Mouse (Mus musculus): ENCODE results near the gene Cadm4. TPM values are rescaled to one million over a fixed set of nuclear protein-coding genes. Genes with fewer than 3 reads are reported as not detected.

Gene Cadm4
- polyA plus RNA-seq (2014; fragmentation: Illumina TruSeq; extraction: RNeasy Lipid Tissue Mini Kit (QIAGEN cat#74804); ENCODE audit: low read depth, low replicate concordance): 0.19 TPM

DNA sequence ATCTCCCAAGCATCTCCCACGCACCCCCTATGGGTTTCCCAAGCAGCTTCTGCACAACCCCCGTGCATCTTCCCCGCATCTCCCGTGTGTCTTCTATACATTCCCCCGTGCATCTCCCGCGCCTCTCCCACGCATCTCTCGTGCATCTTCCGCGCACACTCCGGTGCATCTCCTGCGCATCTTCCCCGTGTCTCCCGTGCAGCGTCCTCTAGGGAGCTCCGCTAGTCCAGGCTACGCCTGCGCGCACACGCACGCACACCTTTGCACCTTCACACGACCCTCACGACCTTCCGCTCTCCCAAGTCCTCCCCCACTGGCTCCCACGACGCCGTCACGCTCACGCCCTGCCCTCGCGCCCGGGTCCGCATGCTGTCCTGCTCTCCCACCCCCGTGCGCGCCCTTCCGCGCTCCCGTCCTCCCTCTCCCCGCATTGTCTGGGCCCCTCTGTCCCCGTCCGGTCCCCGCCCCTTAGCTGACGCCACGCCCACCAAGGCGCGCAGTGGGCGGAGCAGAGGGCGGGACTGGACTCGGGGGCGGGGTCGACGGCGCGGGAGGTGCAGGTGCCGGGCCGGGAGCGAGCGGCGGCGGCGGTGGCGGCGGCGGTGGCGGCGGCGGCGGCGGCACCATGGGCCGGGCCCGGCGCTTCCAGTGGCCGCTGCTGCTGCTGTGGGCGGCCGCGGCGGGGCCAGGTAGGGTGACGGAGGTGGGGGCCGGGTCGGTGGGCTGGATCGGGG, at the start of gene Cadm4:
Cadm4 (plus strand) TSS at position 550 of the 734 bp plus-strand sequence.

DNA sequence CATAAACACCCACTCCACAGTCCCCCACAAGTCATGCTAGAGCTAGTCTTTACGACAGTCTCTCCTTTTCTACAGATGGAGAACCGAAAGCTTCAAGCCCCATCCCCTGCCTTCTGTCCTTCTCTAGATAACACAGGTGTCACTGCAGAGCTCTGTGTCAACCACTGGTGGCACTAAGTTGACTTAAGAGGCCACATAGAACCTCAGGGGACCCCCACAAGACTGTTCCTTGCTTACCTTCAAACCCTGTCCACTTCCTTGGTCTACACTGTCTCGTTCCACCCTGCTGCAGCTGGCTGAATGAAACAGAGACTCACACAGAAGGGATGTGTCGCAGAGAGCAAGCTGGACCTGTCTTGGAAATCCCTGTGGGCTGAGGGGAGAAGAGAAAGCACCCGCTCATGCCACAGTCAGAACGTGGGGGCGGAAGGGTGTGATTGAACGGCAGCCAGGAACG, 29.9 kb upstream of the Cadm4 start, which contains the start of gene Irgc1:
Irgc1 (minus strand) TSS at position 443 of the 457 bp plus-strand sequence.

DNA sequence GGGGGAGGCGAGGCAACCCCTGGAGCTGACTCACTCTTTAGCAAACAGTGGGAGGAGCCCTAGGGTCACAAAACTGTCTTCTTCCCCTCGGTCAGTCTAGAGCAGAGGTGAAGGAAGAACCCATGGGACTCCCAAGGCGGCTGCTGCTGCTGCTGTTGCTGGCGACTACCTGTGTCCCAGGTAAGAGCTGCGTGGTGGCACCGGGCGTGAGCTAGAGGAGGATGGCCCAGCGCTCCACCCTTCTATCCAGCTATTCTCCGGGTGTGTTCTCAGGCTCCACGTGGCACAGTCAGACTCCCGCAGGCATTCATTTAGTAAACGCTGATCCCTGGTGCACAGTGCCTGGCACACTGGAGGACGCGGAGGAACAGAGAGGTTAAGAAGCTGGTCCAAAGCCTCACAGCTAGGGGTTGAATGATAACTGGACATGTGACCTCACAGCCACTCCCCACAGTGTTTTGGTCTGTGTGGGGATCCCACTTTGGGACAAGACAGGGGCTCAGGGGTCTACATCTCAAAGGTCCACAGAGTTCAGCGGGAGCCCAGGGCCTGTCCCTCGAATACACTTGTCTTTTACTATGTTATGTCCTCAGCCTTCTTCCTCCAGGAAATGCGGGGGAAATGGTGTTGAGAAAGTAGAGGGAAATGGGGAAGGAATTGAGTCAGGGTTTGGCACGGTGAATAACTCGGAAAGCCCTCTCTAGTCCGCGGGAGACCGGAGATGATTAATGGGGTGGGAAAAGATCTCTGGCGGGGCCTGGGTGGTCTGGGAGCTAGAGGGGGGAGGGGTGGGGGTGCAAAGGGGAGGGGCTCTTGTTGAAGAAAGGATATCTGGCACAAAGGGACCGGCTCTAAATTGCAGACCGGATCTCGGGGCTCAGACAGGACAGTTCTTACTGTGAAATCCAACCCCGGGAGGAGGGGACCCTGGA, 19.2 kb upstream of the Cadm4 start, which contains the start of gene Plaur:
Plaur (plus strand) TSS at position 97 of the 932 bp plus-strand sequence.

DNA sequence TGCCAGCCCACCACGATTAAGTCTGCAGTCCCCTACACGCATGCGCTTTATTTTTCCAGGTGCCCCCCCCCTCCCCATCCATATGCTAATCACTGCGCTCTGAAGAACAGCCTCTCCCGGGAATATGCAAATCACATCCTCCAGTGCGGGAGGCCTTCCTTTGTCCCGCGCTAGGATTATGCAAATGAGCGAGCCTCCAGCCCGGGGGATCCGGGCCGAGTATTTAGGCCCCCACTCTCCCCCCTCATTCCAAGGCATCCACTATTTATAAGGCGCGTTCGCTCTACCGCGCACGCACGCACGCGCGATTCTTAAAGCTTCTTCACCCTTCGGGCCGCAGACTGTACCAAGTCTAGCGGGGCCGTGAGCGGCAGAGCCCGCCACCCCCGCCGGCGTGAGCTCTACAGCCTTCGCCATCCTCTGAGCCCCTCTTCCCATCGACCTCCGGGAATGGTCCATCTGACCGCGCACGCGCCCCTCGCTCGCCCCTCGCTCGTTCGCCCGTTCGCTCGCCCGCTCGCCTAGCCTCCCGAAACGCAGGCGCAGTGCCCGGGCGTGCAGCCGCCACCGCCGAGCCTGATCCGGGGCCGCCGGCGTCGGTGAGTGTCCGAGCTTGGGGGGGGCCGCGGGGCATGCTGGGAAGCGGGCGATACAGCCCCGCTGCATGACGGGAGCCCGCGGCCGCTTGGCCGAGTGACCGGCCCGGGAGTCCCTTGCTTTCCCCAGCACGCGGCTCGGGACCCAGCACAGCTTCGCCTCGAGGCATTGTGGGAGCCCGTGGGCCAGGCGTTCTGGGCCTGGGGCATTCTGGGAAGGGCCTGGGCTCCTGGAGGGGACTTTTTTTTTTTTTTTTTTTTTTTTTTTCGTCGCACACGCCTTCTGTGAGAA, 25.3 kb downstream of the Cadm4 start, which contains the start of gene Zfp428:
Zfp428 (plus strand) TSS at position 169 of the 888 bp plus-strand sequence.

DNA sequence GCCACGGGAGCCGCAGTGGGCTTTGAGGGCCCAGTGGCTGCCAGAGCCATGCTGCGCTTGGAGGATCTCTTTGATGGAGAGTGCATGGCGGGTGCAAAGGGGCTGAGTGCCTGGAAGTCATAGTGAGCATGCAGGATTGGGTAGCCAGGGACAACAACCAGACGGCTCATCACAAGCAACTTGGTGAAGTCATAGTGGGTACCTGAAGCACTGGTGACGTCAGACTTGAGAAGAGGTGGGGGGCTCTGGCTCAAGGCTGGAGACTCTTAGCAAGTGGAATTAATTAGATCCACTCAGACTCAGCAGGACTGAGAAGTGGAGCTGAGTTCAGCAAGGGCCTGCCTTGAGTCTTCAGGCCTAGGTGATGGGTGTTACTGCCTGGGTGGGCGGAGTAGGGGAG, 30.5 kb downstream of the Cadm4 start, which contains the start of gene AC161166.1:
AC161166.1 (minus strand) TSS at position 101 of the 400 bp plus-strand sequence.

DNA sequence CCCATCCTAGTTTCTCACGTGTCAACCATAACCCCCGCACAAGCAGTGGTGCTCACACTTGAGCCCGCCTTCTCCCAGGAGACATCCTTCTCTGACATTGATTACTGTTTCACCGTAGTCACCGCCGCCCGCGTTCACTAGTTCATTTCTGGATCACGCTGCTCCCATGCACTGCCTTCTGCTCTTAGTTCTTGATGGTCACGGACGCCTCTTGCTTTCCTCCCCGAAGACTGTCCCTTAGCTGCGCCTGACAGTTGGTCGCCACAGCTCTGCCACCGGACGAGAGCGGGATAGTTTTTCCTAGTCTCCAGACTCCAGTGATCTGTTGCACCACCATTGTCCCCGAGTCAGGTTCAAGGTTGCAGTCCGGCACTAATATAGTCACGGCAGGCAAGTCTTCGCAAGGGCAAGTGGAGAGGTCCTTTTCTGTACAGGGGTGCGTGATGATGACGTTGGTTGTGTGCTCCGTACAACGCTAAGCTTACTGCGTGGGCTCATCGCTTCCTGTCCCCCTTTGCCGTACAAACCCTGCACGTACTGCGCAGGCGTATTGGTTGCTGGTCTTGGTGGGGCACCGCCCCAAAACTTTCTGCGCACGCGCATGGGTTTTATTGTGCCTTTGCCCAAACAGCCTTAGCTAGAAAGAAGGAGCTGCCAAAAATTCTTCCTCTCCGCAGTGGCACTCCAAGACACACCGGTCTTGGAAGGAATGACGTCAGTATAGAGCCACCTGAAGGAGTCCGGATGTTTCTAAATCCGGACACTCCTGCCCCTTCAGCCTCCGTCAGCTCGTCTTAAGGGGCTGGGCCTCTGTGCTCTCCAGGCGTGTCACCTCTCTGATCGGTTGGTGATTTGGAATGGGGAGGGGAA, 48.5 kb downstream of the Cadm4 start, which contains the start of gene Irgq:
Irgq (plus strand) TSS at position 628 of the 870 bp plus-strand sequence.

DNA sequence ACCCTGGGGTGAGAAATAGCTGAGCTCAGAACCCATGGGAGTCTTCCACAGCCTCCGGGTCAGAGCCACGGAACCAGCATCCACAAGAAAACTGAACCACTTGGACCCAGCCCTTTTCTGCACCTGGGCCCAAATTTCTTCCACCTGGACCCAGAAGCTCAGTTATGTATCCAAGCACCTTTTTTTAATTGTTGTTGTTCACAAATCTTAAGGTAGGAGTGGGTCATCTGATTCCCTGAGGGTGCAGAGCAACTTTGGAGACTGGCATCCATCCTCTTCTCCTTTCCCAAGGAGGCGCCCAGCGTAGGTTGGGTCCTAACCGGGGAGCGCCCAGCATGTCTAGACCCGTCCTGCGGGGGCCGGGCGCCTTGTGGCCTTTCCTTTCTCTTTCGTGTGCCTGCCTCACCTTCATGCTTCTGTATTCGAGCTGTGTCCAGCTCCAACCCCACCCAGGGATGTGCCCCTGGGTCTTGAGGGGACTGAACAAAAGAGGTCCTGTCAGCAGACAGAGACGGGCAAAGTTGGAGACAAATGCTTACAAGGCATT, 64.3 kb downstream of the Cadm4 start, which contains the start of the genes Pinlyp and Xrcc1:
Pinlyp (minus strand) TSS at position 51 of the 547 bp plus-strand sequence.
Xrcc1 (plus strand) TSS at position 222 of the 547 bp plus-strand sequence.

Other genes with a start within 250 kb of the Cadm4 start
- 3.1 TPM for gene Zfp109, start 244.5 kb upstream of the Cadm4 start, polyA plus RNA-seq (2014; fragmentation: Illumina TruSeq; extraction: RNeasy Lipid Tissue Mini Kit (QIAGEN cat#74804); ENCODE audit: low read depth, low replicate concordance)
- gene Zfp108, start 227.2 kb upstream of the Cadm4 start, polyA plus RNA-seq (2014; fragmentation: Illumina TruSeq; extraction: RNeasy Lipid Tissue Mini Kit (QIAGEN cat#74804); ENCODE audit: low read depth, low replicate concordance): 2.7 TPM
- 3.0 TPM for gene Zfp93, start 211.6 kb upstream of the Cadm4 start, polyA plus RNA-seq (2014; fragmentation: Illumina TruSeq; extraction: RNeasy Lipid Tissue Mini Kit (QIAGEN cat#74804); ENCODE audit: low read depth, low replicate concordance)
- 6.9 TPM for gene Zfp61, start 180.8 kb upstream of the Cadm4 start, polyA plus RNA-seq (2014; fragmentation: Illumina TruSeq; extraction: RNeasy Lipid Tissue Mini Kit (QIAGEN cat#74804); ENCODE audit: low read depth, low replicate concordance)
- gene Zfp94, start 165.4 kb upstream of the Cadm4 start, polyA plus RNA-seq (2014; fragmentation: Illumina TruSeq; extraction: RNeasy Lipid Tissue Mini Kit (QIAGEN cat#74804); ENCODE audit: low read depth, low replicate concordance): 0.85 TPM
- not detected for gene Tescl, start 148.1 kb upstream of the Cadm4 start, polyA plus RNA-seq (2014; fragmentation: Illumina TruSeq; extraction: RNeasy Lipid Tissue Mini Kit (QIAGEN cat#74804); ENCODE audit: low read depth, low replicate concordance)
- not detected for gene Lypd5, start 132.8 kb upstream of the Cadm4 start, polyA plus RNA-seq (2014; fragmentation: Illumina TruSeq; extraction: RNeasy Lipid Tissue Mini Kit (QIAGEN cat#74804); ENCODE audit: low read depth, low replicate concordance)
- gene Kcnn4, start 111.8 kb upstream of the Cadm4 start, polyA plus RNA-seq (2014; fragmentation: Illumina TruSeq; extraction: RNeasy Lipid Tissue Mini Kit (QIAGEN cat#74804); ENCODE audit: low read depth, low replicate concordance): 1.0 TPM
- gene Smg9, start 82.4 kb upstream of the Cadm4 start, polyA plus RNA-seq (2014; fragmentation: Illumina TruSeq; extraction: RNeasy Lipid Tissue Mini Kit (QIAGEN cat#74804); ENCODE audit: low read depth, low replicate concordance): not detected
- gene Irgc1, start 29.7 kb upstream of the Cadm4 start, polyA plus RNA-seq (2014; fragmentation: Illumina TruSeq; extraction: RNeasy Lipid Tissue Mini Kit (QIAGEN cat#74804); ENCODE audit: low read depth, low replicate concordance): not detected
- 1.7 TPM for gene Plaur, start 19.5 kb upstream of the Cadm4 start, polyA plus RNA-seq (2014; fragmentation: Illumina TruSeq; extraction: RNeasy Lipid Tissue Mini Kit (QIAGEN cat#74804); ENCODE audit: low read depth, low replicate concordance)
- gene Zfp428, start 25.0 kb downstream of the Cadm4 start, polyA plus RNA-seq (2014; fragmentation: Illumina TruSeq; extraction: RNeasy Lipid Tissue Mini Kit (QIAGEN cat#74804); ENCODE audit: low read depth, low replicate concordance): not detected
- not detected for gene AC161166.1, start 30.4 kb downstream of the Cadm4 start, polyA plus RNA-seq (2014; fragmentation: Illumina TruSeq; extraction: RNeasy Lipid Tissue Mini Kit (QIAGEN cat#74804); ENCODE audit: low read depth, low replicate concordance)
- gene Irgq, start 48.7 kb downstream of the Cadm4 start, polyA plus RNA-seq (2014; fragmentation: Illumina TruSeq; extraction: RNeasy Lipid Tissue Mini Kit (QIAGEN cat#74804); ENCODE audit: low read depth, low replicate concordance): 7.1 TPM
- gene Pinlyp, start 64.1 kb downstream of the Cadm4 start, polyA plus RNA-seq (2014; fragmentation: Illumina TruSeq; extraction: RNeasy Lipid Tissue Mini Kit (QIAGEN cat#74804); ENCODE audit: low read depth, low replicate concordance): not detected
- 1.5 TPM for gene Xrcc1, start 64.3 kb downstream of the Cadm4 start, polyA plus RNA-seq (2014; fragmentation: Illumina TruSeq; extraction: RNeasy Lipid Tissue Mini Kit (QIAGEN cat#74804); ENCODE audit: low read depth, low replicate concordance)
- 15.0 TPM for gene Ethe1, start 105.5 kb downstream of the Cadm4 start, polyA plus RNA-seq (2014; fragmentation: Illumina TruSeq; extraction: RNeasy Lipid Tissue Mini Kit (QIAGEN cat#74804); ENCODE audit: low read depth, low replicate concordance)
- not detected for gene Zfp575, start 105.6 kb downstream of the Cadm4 start, polyA plus RNA-seq (2014; fragmentation: Illumina TruSeq; extraction: RNeasy Lipid Tissue Mini Kit (QIAGEN cat#74804); ENCODE audit: low read depth, low replicate concordance)
- gene Phldb3, start 128.7 kb downstream of the Cadm4 start, polyA plus RNA-seq (2014; fragmentation: Illumina TruSeq; extraction: RNeasy Lipid Tissue Mini Kit (QIAGEN cat#74804); ENCODE audit: low read depth, low replicate concordance): not detected
- gene Lypd3, start 154.5 kb downstream of the Cadm4 start, polyA plus RNA-seq (2014; fragmentation: Illumina TruSeq; extraction: RNeasy Lipid Tissue Mini Kit (QIAGEN cat#74804); ENCODE audit: low read depth, low replicate concordance): not detected
- not detected for gene Tex101, start 194.7 kb downstream of the Cadm4 start, polyA plus RNA-seq (2014; fragmentation: Illumina TruSeq; extraction: RNeasy Lipid Tissue Mini Kit (QIAGEN cat#74804); ENCODE audit: low read depth, low replicate concordance)
- not detected for gene BC049730, start 227.2 kb downstream of the Cadm4 start, polyA plus RNA-seq (2014; fragmentation: Illumina TruSeq; extraction: RNeasy Lipid Tissue Mini Kit (QIAGEN cat#74804); ENCODE audit: low read depth, low replicate concordance)
- gene Gm4763, start 244.9 kb downstream of the Cadm4 start, polyA plus RNA-seq (2014; fragmentation: Illumina TruSeq; extraction: RNeasy Lipid Tissue Mini Kit (QIAGEN cat#74804); ENCODE audit: low read depth, low replicate concordance): not detected